Mouse (Mus musculus) testis, adult 2 months (tissue): ENCODE measurements around the gene Cdkl1. TPM values are rescaled to one million over a fixed set of nuclear protein-coding genes. Genes with fewer than 3 reads are reported as not detected.
A peak's percentile ranks its signal among the peaks of the same experiment; 100 is the strongest.

ENCODE experiments used
- H3K27ac ChIP-seq: fragments of 200-500 bp; 2 replicates; pipeline ENCODE4 v1.5.1; 2012; ENCODE audit warnings: low read depth, low read length; ENCODE audit not compliant: control insufficient read depth, insufficient read depth
- H3K27me3 ChIP-seq: fragments of 200-500 bp; 2 replicates; pipeline ENCODE4 v1.6.1; 2012; ENCODE audit warnings: mild to moderate bottlenecking, low read length, moderate library complexity; ENCODE audit not compliant: control insufficient read depth, insufficient read depth
- H3K36me3 ChIP-seq: fragments of 200-500 bp; 2 replicates; pipeline ENCODE4 v1.6.1; 2012; ENCODE audit warnings: mild to moderate bottlenecking, low read length; ENCODE audit not compliant: control insufficient read depth, insufficient read depth
- H3K4me1 ChIP-seq: fragments of 200-500 bp; 2 replicates; pipeline ENCODE4 v1.6.1; 2012; ENCODE audit warnings: low read length; ENCODE audit not compliant: control insufficient read depth, insufficient read depth
- H3K4me3 ChIP-seq: fragments of 200-500 bp; 2 replicates; pipeline ENCODE4 v1.5.1; 2012; ENCODE audit warnings: low read depth, mild to moderate bottlenecking, low read length, moderate library complexity, mixed read lengths; ENCODE audit not compliant: control insufficient read depth
- CTCF ChIP-seq: fragments of 200-500 bp; IDR thresholded peaks from 2 replicates; pipeline ENCODE4 v1.5.1; 2012; ENCODE audit warnings: low read depth, mild to moderate bottlenecking, inconsistent platforms, low read length, moderate library complexity; ENCODE audit not compliant: control insufficient read depth, insufficient read depth, insufficient replicate concordance
- POLR2A ChIP-seq: fragments of 200-500 bp; IDR thresholded peaks from 2 replicates; pipeline ENCODE4 v1.6.1; 2012; ENCODE audit warnings: low read depth, mild to moderate bottlenecking, inconsistent platforms, low read length, moderate library complexity; ENCODE audit not compliant: control insufficient read depth
- polyA plus RNA-seq: library from polyadenylated mRNA; depleted of rRNA; stranded (reverse); fragments of >200 nt; gene quantifications from 2 replicates; pipeline ENCODE4 v1.2.3, GENCODE M21; 2012

Cdkl1 gene
- polyA plus RNA-seq, 1 experiment, result 7.9 TPM

GRCm38 (mm10) chr12:69733518-69733917, 57.5 kb downstream of the Cdkl1 start:
- Histone ChIP-seq H3K4me3 (no peak overlapping the region), H3K27me3 (no peaks in the 10 kb centered on the region), H3K36me3 (no peaks in the 10 kb centered on the region; the same call in 1 of the 2 replicates), H3K27ac (no peak overlapping the region), H3K4me1 (no peaks in the 10 kb centered on the region)
- TF ChIP-seq CTCF (no peak), POLR2A (no peak)

DNA sequence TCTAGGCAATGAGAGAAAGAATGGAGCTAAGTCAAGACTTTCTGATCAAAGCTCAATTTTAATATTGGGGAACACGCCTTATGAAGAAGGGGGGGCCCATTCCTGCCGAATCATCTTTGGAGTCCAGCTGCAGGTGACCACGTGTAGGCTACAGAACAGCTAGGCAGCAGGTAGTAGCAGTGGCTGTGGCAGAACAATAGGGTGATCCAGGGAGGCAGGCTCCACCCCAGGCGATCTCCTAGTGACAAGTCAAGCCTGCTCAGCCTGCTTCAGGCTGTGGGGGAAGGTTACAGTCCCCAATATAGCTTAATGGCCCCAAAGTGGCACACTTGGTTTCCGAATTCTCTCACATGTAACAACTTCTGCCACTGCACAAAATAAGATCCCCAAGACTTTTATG, 58.8 kb downstream of the Cdkl1 start:
- no peak for TF ChIP-seq CTCF
- no peak for TF ChIP-seq POLR2A
- H3K27ac ChIP-seq, result no peak overlapping the region
- H3K27me3 ChIP-seq, result no peaks in the 10 kb centered on the region
- H3K36me3 ChIP-seq, result no peaks in the 10 kb centered on the region; the same call in 1 of the 2 replicates
- no peaks in the 10 kb centered on the region for H3K4me1 ChIP-seq
- H3K4me3 ChIP-seq, result no peak overlapping the region

GRCm38 (mm10) chr12:69730306-69730705, 60.8 kb downstream of the Cdkl1 start:
- TF ChIP-seq CTCF (no peak), POLR2A (no peak)
- H3K36me3 ChIP-seq, result no peaks in the 10 kb centered on the region; the same call in 1 of the 2 replicates
- H3K4me1 ChIP-seq, result no peaks in the 10 kb centered on the region; the same call in 1 of the 2 replicates
- H3K27me3 ChIP-seq, result no peaks in the 10 kb centered on the region
- no peak overlapping the region for H3K27ac ChIP-seq
- no peak overlapping the region for H3K4me3 ChIP-seq

GRCm38 (mm10) chr12:69729246-69729645, 61.8 kb downstream of the Cdkl1 start:
- Histone ChIP-seq H3K27me3 (no peaks in the 10 kb centered on the region), H3K36me3 (no peaks in the 10 kb centered on the region; the same call in 1 of the 2 replicates)
- TF ChIP-seq CTCF, result no peak
- no peak for TF ChIP-seq POLR2A

GRCm38 (mm10) chr12:69724711-69725460, 66.2 kb downstream of the Cdkl1 start, which contains the start of the genes L2hgdh and Atp5s:
Gene L2hgdh (minus strand): TSS chr12:69724873.
Gene Atp5s (plus strand): TSS chr12:69724950.
- TF ChIP-seq POLR2A, result peak; percentile 96
- TF ChIP-seq CTCF, result no peak
- no peaks in the 10 kb centered on the region for H3K27me3 ChIP-seq
- no peaks in the 10 kb centered on the region; the same call in 1 of the 2 replicates for H3K36me3 ChIP-seq
- H3K4me1 ChIP-seq, result peaks cover 6% of the 10 kb centered on the region
- H3K4me3 ChIP-seq, result peak within 1 kb of the TSS; percentile 95
- H3K27ac ChIP-seq, result peak within 1 kb of the TSS; percentile 78

More at GRCm38 (mm10) chr12:69729246-69729645, 61.8 kb downstream of the Cdkl1 start:
- H3K4me1 ChIP-seq, result no peaks in the 10 kb centered on the region; the same call in 1 of the 2 replicates
- H3K4me3 ChIP-seq, result no peak overlapping the region
- H3K27ac ChIP-seq, result no peak overlapping the region

GRCm38 (mm10) chr12:69724018-69724710, 66.9 kb downstream of the Cdkl1 start:
- H3K4me3 ChIP-seq, result peak overlapping the region; percentile 95
- H3K27ac ChIP-seq, result peak overlapping the region; percentile 78
- TF ChIP-seq CTCF (no peak), POLR2A (no peak)
- H3K36me3 ChIP-seq, result no peaks in the 10 kb centered on the region; the same call in 1 of the 2 replicates
- H3K27me3 ChIP-seq, result no peaks in the 10 kb centered on the region
- peaks cover 6% of the 10 kb centered on the region for H3K4me1 ChIP-seq

GRCm38 (mm10) chr12:69723376-69723775, 67.7 kb downstream of the Cdkl1 start:
- H3K27ac ChIP-seq, result no peak overlapping the region
- no peaks in the 10 kb centered on the region for H3K36me3 ChIP-seq
- TF ChIP-seq POLR2A (no peak), CTCF (no peak)
- H3K27me3 ChIP-seq, result no peaks in the 10 kb centered on the region
- peak overlapping the region; percentile 95 for H3K4me3 ChIP-seq
- H3K4me1 ChIP-seq, result peaks cover 6% of the 10 kb centered on the region
